Comparison of ENCODE assay signal across 19 mouse cellular contexts in the genomic region with DNA sequence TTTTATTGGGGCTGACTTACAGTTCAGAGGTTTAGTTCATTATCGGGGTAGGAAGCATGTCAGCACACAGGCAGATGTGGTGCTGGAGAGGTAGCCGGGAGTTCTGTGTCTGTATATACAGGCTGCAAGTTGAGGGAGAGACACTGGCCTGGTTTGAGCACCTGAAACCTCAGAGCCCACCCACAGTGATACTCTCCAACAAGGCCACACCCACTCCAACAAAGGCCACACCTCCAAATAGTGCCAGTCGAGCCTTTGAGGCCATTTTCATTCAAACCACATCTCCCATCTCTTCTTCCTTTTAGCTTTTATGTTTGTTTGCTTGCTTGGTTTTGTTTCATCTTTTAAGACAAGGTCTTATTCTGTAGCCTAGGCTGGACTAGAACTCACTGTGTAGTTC.
DNase-seq lines count a peak whose midpoint lies in the region.
"Had no signal": no experiment of that assay in that cellular context is flagged by ENCODE, and none has a peak within 500 bp of the region (broad histone marks: within the 10 kb centered on the region; RNA-seq: fewer than 3 reads in every experiment).

No protein-coding gene starts in this region.

- DNase-seq in ES-CJ7 (ENCODE audit: low read depth, low spot score) (peak; percentile 62), R1 (ENCODE audit: low read depth, low spot score) (peak; percentile 78), ZHBTc4 (ENCODE audit: low read depth, low spot score) (peak; percentile 56), liver (no peak)
- DNase-seq in natural killer cell, adult 2 months (ENCODE audit: low spot score in 2 of 2): no peak
- no peak for DNase-seq in ovary, postnatal 36 days (ENCODE audit: low spot score)
- DNase-seq: adrenal gland, adult 2 months; adrenal gland, adult 8-10 months; adrenal gland, postnatal 10 days; adrenal gland, postnatal 14 days; adrenal gland, postnatal 25 days; adrenal gland, postnatal 36 days; B cell, adult 2 months; cerebellum, adult 11 months; cerebellum, adult 11-12 months; cerebellum, adult 18-20 months; cerebellum, adult 2 months; cerebellum, adult 8-10 months; cerebellum, adult 9-10 months had no signal

Comparison
In these comparisons a context has a peak if more than half of its experiments do, and no peak if none do; other contexts are left out.
1. DNase-seq: peak in ES-CJ7 (single experiment), R1 (single experiment) and ZHBTc4 (single experiment); none in natural killer cell, adult 2 months (0 of 2), ovary, postnatal 36 days (single experiment) and liver (single experiment).